Mouse (Mus musculus) fibroblast of lung, adult 2 months (primary cell): ENCODE results near the gene Cplx3.

Experiments
- DNase-seq: peaks from one replicate; pipeline ENCODE4 v3.0.0-alpha.2; 2011; ENCODE audit warnings: low read depth

The Cplx3 gene

DNA sequence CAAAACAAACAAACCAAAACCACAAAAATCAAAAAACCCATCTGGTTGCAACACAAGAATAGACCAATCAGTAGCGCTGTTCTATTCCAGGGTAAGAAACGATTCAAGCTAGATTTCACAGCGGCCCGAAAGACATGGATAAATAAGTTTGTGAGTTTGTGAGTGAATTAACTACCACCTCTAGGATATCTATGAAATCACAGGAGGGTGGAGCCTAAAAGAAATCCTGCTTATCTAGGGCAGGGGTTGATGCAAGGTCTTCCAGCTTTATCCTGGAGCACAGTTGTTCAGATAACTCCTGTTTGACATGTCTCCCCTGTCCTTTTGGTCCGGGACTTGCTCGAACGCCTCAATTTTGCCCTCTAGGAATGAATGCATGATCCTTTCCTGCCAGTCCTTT lies 45.8 kb downstream of the Cplx3 start:
- DNase-seq: no peak

- no peak for DNase-seq
Observed at GRCm38 (mm10) chr9:57559568-57559967, 46.5 kb downstream of the Cplx3 start.

DNA sequence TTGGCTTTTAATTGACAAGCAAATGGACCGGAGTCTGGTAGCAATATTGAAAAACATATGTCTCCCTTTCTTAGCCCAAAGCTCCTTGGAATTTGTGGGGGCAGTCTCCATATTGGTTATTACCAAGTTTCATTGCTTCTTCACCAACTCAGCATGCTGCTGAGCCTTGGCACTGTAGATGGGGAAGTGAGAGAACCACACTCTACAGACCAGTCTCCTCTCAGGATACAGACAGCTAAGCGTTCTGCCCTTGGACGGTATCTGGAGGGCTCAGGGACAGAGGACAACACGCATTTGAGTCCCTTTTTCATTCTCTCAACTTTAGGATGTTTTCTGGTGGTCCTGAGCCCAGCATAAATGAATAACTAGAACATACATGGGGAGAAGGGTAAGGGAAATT lies 47.5 kb downstream of the Cplx3 start:
- DNase-seq: no peak

DNA sequence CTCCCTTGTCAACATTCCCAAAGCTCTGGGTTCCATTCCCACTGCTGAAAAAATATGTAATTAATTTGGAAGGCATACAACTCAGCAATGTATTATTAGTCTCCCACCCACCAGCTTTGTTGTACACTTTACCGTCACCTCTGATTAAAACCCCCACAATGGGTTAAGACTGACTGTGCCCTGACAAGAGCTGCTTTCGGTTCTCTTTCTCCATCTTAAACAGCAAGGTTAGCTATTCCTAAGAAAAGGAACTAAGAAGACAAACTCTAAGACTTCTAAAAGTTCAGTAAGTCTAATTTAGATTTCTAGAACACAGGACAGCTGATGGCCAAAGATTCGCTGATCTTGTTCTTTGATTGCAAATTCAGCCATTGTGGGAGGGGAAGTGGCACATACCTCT lies 48.9 kb downstream of the Cplx3 start:
- DNase-seq: no peak

DNA sequence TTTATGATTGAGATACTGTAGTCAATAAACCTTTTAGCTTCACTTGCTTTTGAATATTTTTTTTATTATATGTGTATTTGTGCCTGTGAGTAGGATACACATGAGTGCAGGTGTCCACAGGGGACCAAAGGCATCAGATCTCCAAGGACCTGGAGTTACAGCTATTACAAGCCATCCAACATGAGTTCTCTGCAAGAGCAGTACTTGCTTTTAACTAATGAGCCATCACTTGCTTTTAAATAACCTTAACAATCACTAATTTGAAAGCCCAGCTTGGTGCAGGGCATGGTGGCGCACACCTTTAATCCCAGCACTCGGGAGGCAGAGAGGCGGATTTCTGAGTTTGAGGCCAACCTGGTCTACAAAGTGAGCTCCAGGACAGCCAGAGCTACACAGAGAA lies 51.3 kb downstream of the Cplx3 start:
- DNase-seq: no peak

DNA sequence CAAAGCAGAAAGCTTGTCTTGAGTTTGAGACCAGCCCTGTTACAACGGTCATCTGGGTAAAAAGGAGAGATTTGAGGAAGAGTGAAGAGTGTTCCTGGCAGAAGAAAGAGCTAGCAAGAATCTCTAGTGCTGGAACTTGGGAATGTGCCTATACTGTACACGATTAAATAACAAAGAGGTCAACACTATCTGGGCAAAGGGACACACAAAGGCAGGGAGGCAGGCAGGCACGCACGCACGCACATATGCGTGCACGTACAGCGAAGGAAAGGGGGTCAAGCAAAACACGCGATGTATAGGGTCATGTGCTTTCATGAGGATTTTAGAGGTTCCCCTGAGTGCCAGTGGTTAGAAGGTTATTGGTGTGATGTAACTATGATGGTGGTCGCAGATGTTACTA lies 53.0 kb downstream of the Cplx3 start:
- DNase-seq: no peak

- no peak for DNase-seq
Observed at GRCm38 (mm10) chr9:57552139-57552887, 53.8 kb downstream of the Cplx3 start, which contains the start of gene Mpi. TSS of gene Mpi (minus strand) at chr9:57552763.

- DNase-seq: no peak
Observed at GRCm38 (mm10) chr9:57550126-57550862, 55.8 kb downstream of the Cplx3 start.
